Mouse (Mus musculus) heart, postnatal 0 days (tissue): Measurements from ENCODE around the gene Camta1.

Experiments
- CTCF ChIP-seq: IDR thresholded peaks from 2 replicates; pipeline ENCODE4 v1.5.1; 2016; ENCODE audit warnings: antibody characterized with exemption, control low read depth, low read depth
- EP300 ChIP-seq: IDR thresholded peaks from 2 replicates; pipeline ENCODE4 v1.6.1; 2016; ENCODE audit warnings: antibody characterized with exemption, low read depth

GRCm38 (mm10) chr4:150990148-150990547, 871.5 kb downstream of the Camta1 start:
- TF ChIP-seq CTCF: peak; percentile 38
- no peak for TF ChIP-seq EP300
